Mouse (Mus musculus) liver, embryonic 14.5 days (tissue): ENCODE data around the gene Gramd4.

ENCODE experiments used
- CTCF ChIP-seq: IDR thresholded peaks from 2 replicates; pipeline ENCODE4 v1.5.1; 2016; ENCODE audit warnings: antibody characterized with exemption, low read depth, control low read depth
- EP300 ChIP-seq: IDR thresholded peaks from 2 replicates; pipeline ENCODE4 v1.6.1; 2016; ENCODE audit warnings: antibody characterized with exemption, low read depth

DNA sequence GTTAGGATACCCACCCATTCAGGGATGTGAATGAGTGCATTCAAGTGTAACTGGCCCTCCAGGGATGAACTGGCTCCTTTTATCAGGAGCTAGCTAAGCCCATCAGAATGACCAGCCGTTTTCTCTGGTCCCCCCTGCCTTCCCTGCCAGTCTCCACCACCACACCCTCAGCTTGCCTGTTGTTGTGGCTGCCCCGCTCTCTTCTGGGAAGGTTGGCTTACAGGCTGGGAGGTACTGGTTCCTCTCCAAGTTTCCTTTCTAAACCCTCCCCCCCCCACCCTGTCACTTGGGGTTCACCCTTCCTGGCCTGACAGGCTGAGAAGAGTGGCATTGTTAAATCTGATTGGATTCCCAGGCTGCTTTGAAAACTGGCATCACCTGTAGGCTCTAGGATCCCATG, 40.4 kb downstream of the Gramd4 start:
- no peak for TF ChIP-seq CTCF
- no peak for TF ChIP-seq EP300
